Mouse (Mus musculus): ENCODE data around the gene Rab19. TPM values are rescaled to one million over a fixed set of nuclear protein-coding genes. Genes with fewer than 3 reads are reported as not detected.
"Not testable (repeated sequence)": the region's sequence is repeated elsewhere in the genome, so short reads cannot be mapped to it uniquely, and the experiment has no call there.

Rab19 gene
- polyA plus RNA-seq, 1 experiment from 2014 or later, result 0.30 TPM

DNA sequence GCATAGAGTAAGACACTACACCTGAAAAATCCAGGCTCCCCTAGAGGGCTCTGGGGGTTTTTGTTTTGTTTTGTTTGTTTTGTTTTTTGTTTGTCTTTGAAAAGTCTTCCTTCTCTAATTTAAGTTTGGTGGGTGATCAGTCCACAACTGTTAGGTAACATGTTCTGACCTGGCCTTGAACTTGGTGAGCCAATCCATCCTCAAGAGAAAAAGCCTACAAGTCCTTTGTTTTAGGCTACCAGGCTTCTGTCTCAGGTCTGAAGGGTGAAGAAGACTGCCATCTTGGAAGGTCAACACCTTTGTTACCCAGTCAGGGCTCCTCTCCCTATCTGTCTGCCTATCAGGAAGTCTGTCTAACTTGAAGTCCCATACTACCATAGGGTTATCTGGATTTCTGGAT lies 52.7 kb downstream of the Rab19 start:
- Histone ChIP-seq H3K4me1 (replicated peaks; ENCODE audit: control insufficient read depth, insufficient read depth, low read length) (no peaks in the 10 kb centered on the region), H3K9ac (replicated peaks; ENCODE audit: low read depth, low read length) (no peak overlapping the region), H3K36me3 (ENCODE audit: control insufficient read depth, insufficient read depth) (no peaks in the 10 kb centered on the region), H3K9me3 (ENCODE audit: control insufficient read depth, low read length) (no peaks in the 10 kb centered on the region), H3K27me3 (replicated peaks; ENCODE audit: control insufficient read depth, insufficient read depth, low read length) (no peaks in the 10 kb centered on the region), H3K27ac (ENCODE audit: low read length) (no peak overlapping the region), H3K4me3 (replicated peaks; ENCODE audit: low read length) (no peak overlapping the region), H3K4me2 (ENCODE audit: low read length) (no peak overlapping the region)
- no peak for ATAC-seq

DNA sequence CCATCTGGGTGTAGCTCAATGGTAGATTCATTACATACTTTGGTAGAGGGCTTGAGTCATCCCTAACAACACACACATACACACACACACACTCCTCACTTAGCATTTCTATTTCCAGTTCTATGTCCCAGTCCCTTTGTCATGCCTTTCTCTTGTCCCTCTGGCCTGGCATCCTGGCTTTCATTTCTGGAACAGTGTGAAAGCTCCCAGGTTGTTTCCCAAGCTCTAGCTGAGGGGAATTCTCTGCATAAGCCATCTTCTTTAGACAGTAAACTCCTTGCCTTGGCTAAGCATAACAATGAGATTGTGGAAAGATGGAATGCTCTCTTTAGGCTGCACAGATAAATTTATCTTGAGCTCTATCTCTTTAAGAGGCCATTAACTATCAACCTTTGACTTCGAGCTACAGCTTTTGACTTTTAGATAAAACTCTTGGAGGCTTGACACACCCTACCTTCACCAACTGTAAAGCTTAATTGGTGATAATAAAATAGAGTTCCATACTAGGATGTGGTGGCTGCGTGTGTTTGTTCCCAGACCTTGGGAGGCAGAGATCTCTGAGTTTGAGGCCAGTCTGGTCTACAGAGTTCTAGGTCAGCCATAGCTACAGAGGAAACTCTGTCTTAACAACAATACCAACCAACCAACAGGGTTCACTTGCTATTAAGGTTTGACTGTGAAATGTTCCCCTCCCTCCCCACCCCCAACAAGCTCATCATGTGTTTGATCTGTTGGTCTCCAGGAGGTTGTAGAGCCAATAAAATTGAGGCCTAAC lies 53.3 kb downstream of the Rab19 start:
- no peak overlapping the region for H3K27ac ChIP-seq (ENCODE audit: low read length)
- WGBS, result 90% methylated on average over 2 of the region's 2 CpGs
- no peak overlapping the region for H3K4me2 ChIP-seq (ENCODE audit: low read length)
- no peaks in the 10 kb centered on the region for H3K36me3 ChIP-seq (ENCODE audit: control insufficient read depth, insufficient read depth)
- ATAC-seq, result no peak
- H3K27me3 ChIP-seq (replicated peaks; ENCODE audit: control insufficient read depth, insufficient read depth, low read length), result no peaks in the 10 kb centered on the region
- no peak overlapping the region for H3K4me3 ChIP-seq (replicated peaks; ENCODE audit: low read length)
- no peak overlapping the region for H3K9ac ChIP-seq (replicated peaks; ENCODE audit: low read depth, low read length)
- no peaks in the 10 kb centered on the region for H3K9me3 ChIP-seq (ENCODE audit: control insufficient read depth, low read length)
- H3K4me1 ChIP-seq (replicated peaks; ENCODE audit: control insufficient read depth, insufficient read depth, low read length), result no peaks in the 10 kb centered on the region

DNA sequence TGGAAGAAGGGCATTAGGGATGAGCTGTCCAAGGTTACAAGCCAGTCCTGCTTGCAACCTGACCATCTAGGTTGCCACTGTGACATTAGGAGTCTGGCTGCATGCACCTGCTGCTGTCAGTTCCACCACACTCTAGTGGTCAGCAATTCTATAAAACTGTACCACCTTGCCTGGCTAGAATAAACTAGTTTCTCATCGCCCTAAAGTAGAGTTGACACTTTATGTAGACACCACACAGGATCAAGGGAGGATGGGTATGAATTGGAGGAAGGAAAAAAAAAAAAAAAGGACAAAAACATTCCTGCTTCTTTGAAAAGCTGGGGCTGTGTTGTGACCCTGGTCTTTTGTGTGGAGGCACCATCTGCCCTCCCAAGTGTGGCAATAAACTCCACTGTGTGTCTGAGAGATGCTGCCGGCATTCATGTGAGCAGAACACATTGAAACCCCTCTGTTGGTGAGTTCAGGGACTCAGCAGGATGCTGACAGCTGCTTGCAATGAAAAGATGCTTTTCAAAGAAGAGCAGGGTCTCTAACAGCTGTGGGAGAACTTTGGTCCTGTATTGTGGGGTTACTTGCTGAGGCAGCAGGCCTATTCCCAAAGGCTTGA lies 54.0 kb downstream of the Rab19 start:
- Histone ChIP-seq H3K27me3 (replicated peaks; ENCODE audit: control insufficient read depth, insufficient read depth, low read length) (no peaks in the 10 kb centered on the region), H3K4me1 (replicated peaks; ENCODE audit: control insufficient read depth, insufficient read depth, low read length) (no peaks in the 10 kb centered on the region), H3K9me3 (ENCODE audit: control insufficient read depth, low read length) (no peaks in the 10 kb centered on the region), H3K36me3 (ENCODE audit: control insufficient read depth, insufficient read depth) (no peaks in the 10 kb centered on the region), H3K4me3 (replicated peaks; ENCODE audit: low read length) (no peak overlapping the region), H3K9ac (replicated peaks; ENCODE audit: low read depth, low read length) (no peak overlapping the region), H3K27ac (ENCODE audit: low read length) (no peak overlapping the region), H3K4me2 (ENCODE audit: low read length) (no peak overlapping the region)
- 21% methylated on average over 2 of the region's 2 CpGs for WGBS
- no peak for ATAC-seq

DNA sequence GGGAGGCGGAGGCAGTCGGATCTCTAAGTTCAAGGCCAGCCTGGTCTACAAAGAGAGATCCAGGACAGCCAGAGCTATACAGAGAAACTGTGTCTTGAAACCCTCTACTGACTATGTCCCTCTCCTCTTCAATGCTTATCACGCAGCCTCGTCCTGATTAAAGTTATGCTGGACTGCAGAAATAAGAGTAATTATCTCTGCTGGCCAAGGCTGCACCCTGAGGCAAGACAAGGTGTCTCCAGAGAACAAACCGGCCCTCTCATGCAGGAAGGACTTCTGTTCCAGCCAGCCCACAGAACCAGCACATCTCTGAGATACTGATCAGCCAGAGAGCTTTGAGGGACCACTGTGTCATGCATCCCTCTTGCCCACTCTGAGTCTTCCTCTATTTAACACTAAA lies 54.9 kb downstream of the Rab19 start:
- no peak overlapping the region for H3K27ac ChIP-seq (ENCODE audit: low read length)
- ATAC-seq, result no peak
- H3K9me3 ChIP-seq (ENCODE audit: control insufficient read depth, low read length), result no peaks in the 10 kb centered on the region
- H3K4me3 ChIP-seq (replicated peaks; ENCODE audit: low read length), result no peak overlapping the region
- 88% methylated on average over 5 of the region's 5 CpGs for WGBS
- no peaks in the 10 kb centered on the region for H3K4me1 ChIP-seq (replicated peaks; ENCODE audit: control insufficient read depth, insufficient read depth, low read length)
- H3K9ac ChIP-seq (replicated peaks; ENCODE audit: low read depth, low read length), result no peak overlapping the region
- H3K36me3 ChIP-seq (ENCODE audit: control insufficient read depth, insufficient read depth), result no peaks in the 10 kb centered on the region
- H3K4me2 ChIP-seq (ENCODE audit: low read length), result no peak overlapping the region
- no peaks in the 10 kb centered on the region for H3K27me3 ChIP-seq (replicated peaks; ENCODE audit: control insufficient read depth, insufficient read depth, low read length)

DNA sequence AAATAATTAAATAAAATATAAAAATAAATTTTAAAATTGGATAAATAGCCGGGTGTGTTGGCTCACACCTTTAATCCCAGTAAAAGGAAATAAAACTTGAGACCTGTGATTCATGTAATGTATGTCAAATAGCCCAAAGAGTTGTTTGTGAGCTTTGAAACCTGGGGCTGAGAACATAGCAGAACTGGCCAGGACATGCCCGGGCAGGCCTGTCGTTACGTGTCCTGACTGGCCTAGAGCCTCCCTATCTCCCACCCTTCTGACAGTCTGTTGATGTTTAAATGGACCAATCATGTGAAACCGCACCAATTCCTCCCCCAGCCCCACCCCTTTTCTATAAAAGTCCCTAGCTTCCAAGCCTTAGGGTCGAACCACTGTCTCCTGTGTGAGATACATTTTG lies 56.5 kb downstream of the Rab19 start:
- H3K27me3 ChIP-seq (replicated peaks; ENCODE audit: control insufficient read depth, insufficient read depth, low read length); H3K4me3 ChIP-seq (replicated peaks; ENCODE audit: low read length); H3K9ac ChIP-seq (replicated peaks; ENCODE audit: low read depth, low read length); H3K4me2 ChIP-seq (ENCODE audit: low read length); H3K4me1 ChIP-seq (replicated peaks; ENCODE audit: control insufficient read depth, insufficient read depth, low read length); ATAC-seq; H3K36me3 ChIP-seq (ENCODE audit: control insufficient read depth, insufficient read depth); H3K9me3 ChIP-seq (ENCODE audit: control insufficient read depth, low read length); H3K27ac ChIP-seq (ENCODE audit: low read length): not testable (repeated sequence)
- WGBS, result 91% methylated on average over 6 of the region's 6 CpGs

Other genes with a start within 250 kb of the Rab19 start
- gene Kdm7a, start 174.4 kb upstream of the Rab19 start, polyA plus RNA-seq (2015; fragmentation: Nextera tagmentation; extraction: Ambion mirVana), result 7.3 and 8.8 TPM in 2 replicates
- gene Slc37a3, start 3.5 kb upstream of the Rab19 start, polyA plus RNA-seq (2015; fragmentation: Nextera tagmentation; extraction: Ambion mirVana), result 69.3 and 76.8 TPM in 2 replicates
- gene Mkrn1, start 39.3 kb downstream of the Rab19 start, polyA plus RNA-seq (2015; fragmentation: Nextera tagmentation; extraction: Ambion mirVana), result 240 and 244 TPM in 2 replicates
- 12.0 and 13.1 TPM in 2 replicates for gene Dennd2a, start 176.7 kb downstream of the Rab19 start, polyA plus RNA-seq (2015; fragmentation: Nextera tagmentation; extraction: Ambion mirVana)
- 50.3 and 50.5 TPM in 2 replicates for gene Adck2, start 192.7 kb downstream of the Rab19 start, polyA plus RNA-seq (2015; fragmentation: Nextera tagmentation; extraction: Ambion mirVana)
- gene Gm42420, start 204.6 kb downstream of the Rab19 start, polyA plus RNA-seq (2015; fragmentation: Nextera tagmentation; extraction: Ambion mirVana), result not detected in 2 replicates
- gene Ndufb2, start 211.4 kb downstream of the Rab19 start, polyA plus RNA-seq (2015; fragmentation: Nextera tagmentation; extraction: Ambion mirVana), result 318 and 322 TPM in 2 replicates

Measured in forebrain, embryonic 16.5 days (tissue).